Mouse (Mus musculus): Measurements from ENCODE around the gene Tmem262.

Gene Tmem262

DNA sequence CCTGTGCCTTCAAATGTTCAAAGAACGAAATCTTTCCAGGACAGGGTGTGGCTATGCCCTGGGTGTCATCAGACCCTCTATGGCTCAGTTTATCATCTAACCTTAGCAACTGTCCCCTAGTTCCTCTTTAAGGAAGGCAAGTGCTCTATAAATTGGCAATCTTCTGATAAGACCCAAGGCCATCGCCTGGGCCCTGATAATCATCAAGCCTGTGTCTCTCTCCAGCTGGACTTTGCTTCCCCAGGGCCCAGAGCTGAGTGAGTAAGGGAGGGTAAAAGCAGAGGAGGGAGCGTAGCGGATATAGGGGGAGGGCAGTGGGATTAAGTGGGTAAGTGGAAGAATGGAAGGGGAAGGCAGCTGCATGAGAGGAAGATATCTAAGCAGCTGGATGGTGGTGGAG, 24.6 kb downstream of the Tmem262 start:
- DNase-seq = no peak

DNA sequence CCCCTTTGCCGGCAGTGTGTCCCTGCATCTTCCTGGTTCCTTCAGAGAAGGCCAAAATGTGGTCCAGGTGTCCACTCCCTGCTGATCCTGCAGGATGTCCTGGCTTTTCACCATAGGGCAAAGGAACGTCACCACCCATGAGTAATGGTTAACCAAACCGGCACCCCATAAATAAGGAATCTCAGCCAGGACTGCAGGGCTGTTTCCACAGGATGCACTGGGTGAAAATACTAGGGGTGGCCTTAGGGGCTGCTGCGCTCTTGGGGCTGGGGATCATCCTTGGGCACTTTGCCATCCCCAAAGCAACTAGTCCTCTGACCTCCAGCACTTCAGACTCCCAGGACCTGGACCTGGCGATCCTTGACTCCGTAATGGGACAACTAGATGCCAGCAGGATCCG, 25.8 kb downstream of the Tmem262 start, which contains the start of gene Naaladl1:
Gene Naaladl1, plus strand, starts transcription at position 197 of the 400 bp plus-strand sequence.
- DNase-seq = no peak

DNA sequence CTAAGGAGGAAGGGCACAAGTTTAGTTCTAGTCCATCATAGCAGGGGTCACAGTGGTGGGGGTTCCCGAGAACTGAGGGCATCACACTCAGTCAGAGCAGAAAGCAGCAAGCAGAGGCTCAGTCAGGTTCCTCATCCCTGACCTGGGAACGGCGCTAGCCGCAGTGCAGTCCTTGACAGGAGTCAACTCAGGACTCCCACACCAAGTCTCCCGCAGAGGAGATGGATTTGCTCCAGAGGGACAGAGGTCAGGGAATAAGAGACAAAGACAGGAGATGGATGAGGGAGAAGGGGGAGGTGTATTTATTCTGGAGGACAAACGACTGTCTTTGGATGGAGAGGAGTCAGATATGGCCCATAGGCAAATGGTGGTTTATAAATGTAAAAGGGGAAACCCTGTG, 33.3 kb downstream of the Tmem262 start:
- no peak for DNase-seq

DNA sequence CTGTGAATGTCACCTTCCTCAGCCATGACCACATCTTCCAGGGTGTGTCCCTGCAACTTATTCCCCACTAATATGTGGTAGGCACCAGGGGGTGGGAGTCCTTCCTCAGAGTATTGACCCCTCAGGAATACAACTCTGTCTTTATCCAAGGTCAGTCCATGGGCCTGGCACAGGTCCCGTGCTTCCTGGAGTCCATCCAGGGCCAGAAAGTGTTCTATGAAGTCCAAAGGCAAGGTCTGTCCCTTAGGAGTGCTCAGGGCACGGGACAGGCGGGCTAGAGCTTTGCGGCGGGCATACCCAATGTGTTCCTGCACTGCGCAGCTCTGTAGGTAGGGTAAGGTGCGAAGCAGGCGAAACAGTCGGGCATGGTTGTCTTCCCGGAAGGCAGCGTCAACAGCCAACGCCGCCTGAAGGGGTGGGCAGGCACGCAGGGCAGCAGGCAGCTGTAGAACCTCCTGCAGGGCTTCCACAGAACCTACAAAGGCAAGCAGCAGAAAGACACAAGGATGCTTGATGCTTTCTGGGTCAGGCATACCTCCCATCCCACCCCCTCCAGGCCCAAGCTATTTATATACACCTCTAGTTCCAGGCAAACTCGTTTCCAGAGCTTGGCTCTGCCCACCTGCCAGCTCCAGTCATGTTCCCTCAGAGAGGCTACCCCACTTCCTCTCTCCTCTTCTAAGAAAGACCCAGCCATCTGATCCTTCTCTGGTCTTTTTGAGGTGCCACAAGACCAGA, 36.4 kb downstream of the Tmem262 start:
- no peak for DNase-seq

DNA sequence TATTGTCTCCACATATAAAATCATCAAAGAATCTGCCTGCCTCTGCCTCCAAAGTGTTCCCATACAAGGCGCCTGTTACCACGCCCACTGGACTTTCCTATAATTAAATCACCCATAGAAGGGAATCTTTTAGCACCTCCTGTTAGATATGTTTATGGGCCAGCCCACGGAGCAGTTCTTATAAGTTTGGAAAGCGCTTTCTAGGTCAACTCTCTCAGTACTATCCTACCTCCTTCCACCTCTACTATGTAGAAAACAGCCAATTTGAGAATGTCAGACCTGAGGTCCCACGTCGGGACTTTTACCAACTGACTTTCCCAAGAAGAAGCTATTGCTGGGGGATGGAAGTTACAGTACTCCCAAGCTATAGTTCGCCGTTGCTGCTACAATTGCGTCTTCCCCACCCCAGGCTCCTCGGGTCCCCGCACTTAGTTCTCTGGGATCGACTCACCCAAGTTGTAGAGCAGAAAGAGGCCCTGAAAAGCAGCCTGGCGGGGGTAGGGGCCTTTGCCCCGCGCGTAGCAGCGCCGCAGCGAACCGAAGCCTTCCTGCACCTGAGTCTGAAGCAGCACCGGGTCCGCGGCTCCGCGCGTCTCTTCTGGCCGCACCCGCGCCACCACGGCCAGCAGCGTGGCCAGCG, 37.6 kb downstream of the Tmem262 start:
- no peak for DNase-seq

DNA sequence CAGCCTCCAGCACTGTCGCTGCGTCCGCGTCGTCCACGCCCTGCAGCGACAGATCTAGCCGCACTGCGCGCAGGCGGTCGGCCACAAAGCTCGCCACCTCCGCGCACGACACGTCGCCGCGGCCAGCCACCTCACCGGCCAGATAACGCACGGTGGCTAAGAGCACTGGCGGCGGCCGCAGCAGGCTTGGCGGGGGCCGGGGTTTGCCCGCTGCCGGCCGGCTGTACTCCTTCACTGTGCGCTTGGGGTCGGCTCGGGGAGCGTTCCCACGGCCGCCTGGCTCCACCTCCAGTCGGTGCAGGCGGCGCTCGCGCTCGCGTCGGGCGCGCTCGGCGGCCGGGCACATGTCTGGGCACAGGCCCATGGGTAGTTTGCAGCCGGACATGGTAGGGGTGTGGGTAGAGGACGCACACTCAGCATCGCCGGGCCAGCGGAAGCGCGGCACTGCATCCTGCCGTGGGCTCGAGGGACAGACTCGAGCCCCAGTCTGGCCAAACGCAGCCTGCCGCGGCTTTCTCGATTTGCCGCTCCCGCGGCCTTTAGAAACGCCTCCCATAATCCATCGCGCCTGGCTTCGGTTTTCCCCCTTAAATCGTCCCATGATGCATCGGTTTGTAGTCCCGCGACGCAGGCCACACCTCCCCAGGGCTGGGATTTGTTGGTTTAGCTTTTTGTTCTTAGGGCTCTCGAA, 38.3 kb downstream of the Tmem262 start, which contains the start of gene Sac3d1:
Gene Sac3d1, minus strand, starts transcription at position 665 of the 691 bp plus-strand sequence.
- DNase-seq = peak; percentile 88

DNA sequence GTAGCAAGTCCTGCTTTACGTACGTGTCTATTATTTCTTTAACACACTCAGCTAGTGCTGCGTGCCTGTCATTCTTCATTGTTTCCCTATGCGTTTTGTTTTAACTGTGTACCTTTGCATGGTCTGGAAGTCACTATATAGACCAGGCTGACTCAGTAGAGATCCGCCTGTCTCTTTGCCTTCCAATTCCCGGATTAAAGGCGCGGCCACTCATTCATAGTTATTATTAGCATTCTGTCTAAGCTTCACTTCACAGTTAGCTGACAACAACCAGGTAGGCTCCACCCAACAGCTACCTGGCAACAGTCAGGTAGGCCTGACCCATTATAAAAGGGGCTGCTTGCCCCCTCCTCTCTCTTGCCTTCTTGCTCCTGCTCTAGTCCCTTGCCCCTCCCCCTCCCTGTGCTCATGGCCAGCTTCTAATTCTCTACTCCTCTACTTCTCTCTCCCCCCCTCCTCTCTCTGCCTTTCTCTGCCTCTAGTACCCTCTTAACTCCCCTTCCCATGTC, 38.9 kb downstream of the Tmem262 start:
- no peak for DNase-seq

DNA sequence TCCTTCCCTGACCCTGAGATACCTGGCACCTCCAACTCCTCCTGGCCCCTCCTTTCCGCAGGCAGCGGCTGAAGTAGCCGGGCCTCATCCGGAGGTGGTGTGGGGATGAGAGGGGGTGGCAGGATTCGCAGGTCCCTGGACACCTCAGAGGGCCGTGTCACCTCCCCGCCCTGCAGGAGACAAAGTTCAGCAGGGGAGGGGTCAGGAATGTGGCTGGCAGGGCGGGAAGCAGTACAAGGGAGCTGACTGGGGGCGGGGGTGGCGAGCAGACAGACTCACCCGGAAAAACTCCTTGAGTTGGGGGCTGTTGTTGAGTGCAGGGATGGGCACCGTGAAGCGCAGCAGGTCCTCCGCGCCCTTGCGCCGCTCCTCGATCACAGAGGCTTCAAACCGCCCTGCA, 41.9 kb downstream of the Tmem262 start:
- no peak for DNase-seq

DNA sequence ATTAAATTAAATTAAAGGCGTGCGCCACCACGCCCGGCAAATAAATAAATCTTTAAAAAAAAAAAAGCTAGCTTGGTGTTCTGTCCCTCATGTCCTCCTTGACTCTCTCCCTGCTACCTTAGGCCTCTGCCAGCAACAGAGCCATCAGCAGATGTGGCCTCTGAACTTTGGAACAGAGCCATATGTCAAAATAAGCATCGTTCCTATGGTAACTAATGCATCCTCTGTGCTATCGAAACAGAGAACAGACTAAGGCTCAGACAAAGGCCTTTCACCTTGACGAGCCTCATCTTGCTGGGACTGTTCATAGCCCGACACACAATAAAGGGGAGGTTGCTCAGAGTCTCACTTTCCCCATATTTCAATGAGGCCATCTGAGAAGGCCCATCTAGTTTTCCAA, 43.5 kb downstream of the Tmem262 start:
- DNase-seq = no peak

DNA sequence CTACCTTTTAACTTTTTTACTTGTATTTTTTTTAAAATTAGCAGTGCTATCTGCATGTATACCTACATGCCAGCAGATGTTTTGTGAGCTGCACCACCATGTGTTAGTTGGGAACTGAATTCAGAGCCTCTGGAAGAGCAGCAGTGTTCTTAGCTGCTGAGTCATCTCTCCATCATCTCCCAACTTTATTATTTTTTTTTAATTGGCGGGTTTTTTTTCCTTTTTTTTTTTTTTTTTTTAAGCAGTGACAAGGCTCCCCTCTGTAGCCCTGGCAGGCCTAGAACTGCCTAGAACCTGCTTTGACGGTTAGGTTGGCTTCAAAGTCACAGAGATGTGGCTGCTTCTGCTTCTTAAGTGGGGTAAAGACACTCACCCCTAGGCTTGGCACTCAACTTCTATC, 45.1 kb downstream of the Tmem262 start:
- no peak for DNase-seq

DNA sequence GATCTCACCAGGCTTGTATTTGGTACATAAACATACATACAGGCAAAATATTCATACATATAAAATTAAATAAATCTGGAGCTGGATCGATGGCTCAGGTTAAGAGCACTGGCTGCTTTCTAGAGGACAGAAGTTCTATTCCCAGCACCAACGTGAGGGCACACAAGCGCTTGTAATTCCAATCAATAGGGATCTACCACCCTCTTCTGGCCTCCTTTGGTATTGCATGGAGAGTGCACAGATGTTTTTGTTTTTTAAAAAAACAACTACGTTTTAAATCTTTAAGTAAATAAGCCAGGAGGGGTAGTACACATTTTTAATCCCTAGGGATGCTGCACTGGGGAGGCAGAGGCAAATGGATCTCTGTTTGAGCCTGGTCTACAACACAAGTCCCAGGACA, 46.5 kb downstream of the Tmem262 start:
- no peak for DNase-seq

DNA sequence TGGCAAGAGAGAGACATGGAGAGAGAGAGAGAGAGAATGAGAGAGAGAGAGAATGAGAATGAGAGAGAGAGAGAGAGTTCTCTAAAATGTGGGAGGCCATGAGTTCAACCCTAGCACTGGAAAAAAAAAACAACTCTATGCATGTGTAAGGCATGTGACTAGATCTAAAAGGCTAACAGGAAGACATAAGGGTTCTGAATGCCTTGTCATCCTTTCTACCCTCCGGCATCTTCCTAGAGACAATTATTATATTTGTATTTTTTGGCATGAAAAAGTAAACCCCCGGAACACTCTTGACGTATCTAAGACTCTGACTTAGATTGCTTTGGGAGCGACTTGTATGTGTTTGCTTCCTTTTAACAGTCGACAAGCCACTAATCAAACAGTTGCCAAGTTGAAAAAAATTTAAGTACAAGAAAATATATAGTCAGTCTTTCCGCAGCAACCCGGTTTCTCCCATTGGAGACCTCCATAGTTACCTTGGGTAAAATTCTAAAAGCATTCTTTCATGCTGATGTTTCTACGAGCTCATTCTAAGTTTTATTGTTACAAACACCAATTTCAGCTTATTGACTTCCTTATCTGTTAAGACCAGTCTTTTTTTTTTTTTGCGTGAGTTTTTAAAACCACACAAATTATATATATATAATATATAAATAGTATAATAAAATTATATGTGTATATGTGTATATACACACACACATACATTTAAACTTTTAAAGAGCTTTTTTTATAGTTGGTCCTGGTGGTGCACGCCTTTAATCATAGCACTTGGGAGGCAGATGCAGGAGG, 47.2 kb downstream of the Tmem262 start:
- DNase-seq = no peak

DNA sequence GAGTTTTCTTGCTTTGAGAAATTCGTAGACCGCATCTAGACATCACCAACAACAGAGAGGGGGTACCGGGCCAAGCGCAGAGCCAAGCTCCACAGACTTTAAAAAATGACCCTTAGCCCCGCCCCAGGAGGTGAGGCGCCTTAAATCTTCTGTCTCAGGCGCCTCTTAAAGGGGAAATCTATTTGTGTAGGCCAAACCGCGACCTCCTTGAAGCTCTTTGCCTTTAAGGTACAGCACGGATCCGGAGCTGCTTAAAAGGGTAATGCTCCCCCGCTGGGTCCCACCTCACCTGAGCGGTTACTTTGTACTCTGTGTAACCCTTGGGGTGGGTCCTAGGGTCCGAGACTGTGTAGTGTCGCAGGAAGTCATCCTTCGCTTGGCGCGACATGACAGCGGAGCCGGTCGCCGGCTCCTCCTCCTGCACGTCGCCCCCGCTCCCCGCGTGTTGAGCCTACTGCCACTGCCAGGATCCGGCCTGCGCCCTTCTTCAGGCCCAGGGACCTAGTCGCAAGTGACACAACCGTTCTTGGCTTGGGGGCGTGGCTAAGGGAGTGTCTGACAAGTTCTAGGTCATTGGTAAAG, 48.0 kb downstream of the Tmem262 start, which contains the start of gene Snx15:
Gene Snx15, minus strand, starts transcription at position 545 of the 582 bp plus-strand sequence.
- peak; percentile 98 for DNase-seq

Data from layer of hippocampus, adult 9-11 months (tissue).